Mouse (Mus musculus): ENCODE measurements around the gene Rnf220. TPM values are rescaled to one million over a fixed set of nuclear protein-coding genes. Genes with fewer than 3 reads are reported as not detected.

Gene Rnf220
- total RNA-seq, 2 experiments from 2014 or later = 67.8 to 72.4 TPM

DNA sequence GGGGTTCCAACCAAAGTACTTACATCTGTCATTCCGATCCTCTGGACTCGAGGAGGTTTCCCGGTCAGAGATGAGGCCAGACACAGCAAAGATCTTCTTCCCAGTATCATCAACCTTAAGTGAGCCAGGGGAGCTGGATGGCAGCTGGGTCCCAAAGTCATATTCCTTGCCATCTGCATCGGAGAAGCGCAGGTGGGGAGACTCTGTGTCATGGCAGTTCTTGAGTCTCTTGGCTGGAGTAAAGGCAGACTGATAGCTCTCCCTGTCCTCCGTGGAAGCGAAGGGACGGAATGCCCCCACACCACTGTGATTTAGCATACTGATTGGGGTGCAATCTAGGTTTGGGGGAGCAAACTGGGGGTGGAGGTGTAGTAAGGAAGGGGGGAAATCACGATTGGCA is 7.3 kb downstream of the Rnf220 start:
- no peak for DNase-seq

DNA sequence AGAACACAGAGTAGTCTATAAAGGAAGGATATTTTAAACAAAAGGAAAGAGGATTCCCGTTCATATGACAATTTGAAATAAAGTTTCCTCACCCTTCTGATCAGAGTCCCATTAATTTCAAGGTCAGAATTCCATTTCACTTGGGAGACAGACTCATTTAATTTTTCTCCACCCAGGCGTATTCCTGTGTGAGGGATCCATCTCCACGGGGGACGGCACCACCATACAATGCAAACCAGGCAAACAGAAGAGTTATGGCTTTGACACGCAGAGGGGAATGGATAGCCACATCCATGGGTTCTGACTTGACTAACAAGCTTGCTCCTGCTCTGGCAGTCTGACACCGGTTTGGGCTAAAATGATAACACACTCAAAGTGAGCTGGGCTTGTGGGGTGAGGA is 9.4 kb downstream of the Rnf220 start:
- no peak for DNase-seq

DNA sequence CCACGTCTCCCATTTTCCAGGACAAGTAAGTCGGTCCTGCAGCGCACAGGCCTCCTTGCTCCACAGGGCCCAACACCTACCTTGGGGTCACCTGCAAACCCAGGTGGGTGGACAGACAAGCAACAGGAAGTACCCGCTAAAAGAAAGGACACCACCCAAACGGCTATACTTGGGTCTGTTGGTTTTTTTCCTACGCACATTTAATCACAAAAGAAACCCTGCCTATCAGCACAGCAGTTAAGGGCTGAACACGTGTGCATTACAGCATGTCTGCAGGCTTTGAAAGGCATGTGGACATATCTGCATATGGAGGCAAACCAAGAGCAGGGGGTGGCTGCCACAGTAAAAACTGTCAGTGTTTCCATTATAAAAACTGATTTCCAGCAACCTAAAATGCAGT is 10.7 kb downstream of the Rnf220 start:
- no peak for DNase-seq

DNA sequence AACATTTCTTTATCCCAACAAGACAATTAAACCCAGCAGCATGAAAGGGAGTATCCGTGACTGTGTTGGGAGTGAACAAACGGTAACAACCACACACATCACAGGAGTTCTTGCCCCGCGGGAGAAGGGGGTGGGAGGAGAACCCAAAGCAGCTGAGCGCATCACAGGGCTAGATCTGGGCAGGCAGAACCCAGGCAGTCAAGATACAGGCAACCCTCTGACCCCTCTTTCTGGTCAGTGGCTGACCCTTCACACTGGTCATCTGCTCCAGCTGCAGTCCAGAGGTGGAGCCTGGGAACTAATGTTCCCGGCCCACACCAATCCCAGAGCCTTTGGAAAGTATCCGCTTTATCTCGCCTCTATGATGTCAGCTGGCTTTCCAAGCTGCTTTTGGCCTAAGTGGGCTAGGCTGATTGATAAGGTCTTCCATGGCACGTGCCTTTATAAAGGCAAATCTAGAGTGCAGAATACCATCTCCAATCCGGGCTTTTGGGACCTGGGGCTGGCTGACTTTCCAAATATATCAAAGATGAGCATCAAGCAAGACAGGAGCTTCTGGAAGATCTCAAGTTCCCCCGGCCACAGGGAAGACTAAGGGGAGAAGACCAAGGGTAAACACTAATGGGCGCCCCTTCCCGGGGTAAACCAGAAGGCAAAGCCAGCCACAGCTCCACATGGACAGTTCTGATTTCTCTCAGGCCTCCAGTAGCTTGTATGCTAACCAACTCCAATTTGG is 11.6 kb downstream of the Rnf220 start:
- DNase-seq = no peak

DNA sequence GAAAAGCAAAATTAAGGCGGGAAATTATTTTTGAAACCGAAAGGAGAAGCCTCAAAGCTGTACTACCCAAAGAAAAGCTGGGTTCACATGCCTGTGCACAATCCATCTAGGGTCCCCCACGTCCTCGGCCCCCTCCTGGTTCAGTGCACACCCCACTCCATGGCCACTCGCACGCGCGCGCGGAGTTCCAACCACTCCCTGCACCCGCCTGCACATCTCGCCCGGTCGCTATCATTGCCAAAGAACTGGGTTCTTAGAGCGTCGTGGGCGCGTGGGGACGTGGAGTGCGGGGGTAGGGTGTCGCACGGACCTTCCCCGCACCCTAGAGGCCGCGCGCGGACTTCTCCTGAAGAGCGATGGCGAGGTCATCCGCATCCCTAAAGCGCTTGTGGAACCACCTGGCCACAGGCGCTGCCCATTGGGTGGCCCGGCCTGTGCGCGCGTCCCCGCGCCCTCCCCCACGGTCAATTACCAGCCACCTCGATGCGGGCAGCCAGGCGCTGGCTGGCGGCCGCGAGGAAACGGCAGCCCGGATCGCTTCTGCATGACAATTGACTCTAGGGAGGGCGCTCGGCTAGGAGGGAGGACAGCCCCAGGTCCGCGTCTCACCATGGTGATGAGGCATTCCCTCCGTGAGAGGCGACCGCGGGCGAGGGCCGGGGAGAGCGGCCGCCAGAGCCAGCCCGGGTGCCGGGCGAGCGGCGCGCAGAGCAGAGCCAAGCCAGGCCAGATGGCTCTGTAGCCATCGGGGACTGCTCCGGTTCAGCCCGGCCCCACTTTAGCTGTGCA is 12.4 kb downstream of the Rnf220 start:
- DNase-seq = peak; percentile 64

DNA sequence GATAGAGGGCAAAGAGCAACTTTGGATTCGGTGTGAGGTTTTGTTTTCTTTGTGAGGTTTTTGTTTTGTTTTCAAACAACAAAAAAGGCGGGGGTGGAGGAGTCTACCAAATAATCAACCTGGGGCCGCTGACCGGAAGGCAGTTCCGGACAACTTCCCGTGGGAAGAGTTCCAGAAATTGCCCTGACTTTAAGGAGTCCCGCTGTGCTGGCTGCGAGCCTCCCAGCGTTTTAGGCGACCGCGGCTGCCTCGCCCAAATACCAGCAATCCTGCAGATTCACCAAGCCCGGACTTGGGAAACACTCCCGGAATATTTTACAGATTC is 13.0 kb downstream of the Rnf220 start:
- DNase-seq = peak; percentile 78

DNA sequence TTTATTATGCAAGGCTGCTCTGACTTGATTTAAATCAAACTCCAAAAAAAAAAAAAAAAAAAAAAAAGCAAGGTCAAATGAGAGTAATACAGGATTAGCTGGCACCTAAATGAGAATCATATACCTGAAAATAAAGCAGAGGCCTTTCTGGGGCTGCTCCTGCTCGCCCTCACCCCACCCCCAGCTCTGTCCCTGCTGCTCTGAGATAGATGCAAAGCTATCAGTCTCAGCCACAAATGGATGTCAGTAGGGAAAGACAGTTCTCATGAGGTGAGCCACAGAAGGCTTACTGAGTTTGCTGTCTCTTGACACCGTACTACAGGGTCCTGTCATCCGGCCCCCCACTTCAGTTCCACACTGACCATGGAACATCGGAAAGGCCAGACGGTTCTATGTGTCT is 14.7 kb downstream of the Rnf220 start:
- DNase-seq = no peak

DNA sequence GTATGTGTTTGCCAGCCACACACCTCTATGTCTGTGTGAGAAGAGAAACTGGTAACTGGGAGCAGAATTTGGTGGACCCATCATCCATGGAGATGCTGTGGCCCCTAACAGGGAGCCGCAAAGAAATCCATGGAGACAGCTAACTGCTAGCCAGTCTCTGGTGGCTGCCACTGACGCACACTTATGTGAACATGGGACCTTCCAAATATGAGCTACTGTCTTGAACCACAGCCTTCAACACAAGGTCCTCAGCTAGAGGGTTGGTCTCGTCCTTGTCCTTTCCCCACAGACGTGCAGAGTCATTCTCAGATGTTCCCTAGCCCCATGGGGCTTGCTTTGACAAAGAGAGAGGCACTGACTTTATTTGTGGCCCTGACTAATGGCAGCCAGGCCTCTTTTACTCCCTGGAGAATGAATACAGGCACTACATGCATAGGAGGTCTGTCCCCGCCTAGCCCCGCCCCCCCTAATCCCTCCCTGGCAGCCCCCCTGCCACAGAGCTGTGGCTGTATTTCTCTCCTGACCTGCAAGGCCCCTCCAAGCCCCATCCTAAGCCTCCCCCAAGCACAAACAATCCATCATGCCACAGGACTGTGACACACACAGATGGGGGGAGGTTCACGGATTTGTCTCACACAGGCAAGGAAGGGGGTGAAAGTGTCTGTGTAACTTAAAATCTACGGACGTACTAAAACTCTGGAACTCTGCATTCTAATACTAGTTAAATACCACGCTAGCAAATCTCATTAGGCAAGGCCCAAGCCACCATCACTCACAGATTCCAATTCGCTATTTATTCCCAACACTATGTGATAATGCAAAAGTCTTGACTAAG is 16.0 kb downstream of the Rnf220 start:
- DNase-seq = peak; percentile 28

DNA sequence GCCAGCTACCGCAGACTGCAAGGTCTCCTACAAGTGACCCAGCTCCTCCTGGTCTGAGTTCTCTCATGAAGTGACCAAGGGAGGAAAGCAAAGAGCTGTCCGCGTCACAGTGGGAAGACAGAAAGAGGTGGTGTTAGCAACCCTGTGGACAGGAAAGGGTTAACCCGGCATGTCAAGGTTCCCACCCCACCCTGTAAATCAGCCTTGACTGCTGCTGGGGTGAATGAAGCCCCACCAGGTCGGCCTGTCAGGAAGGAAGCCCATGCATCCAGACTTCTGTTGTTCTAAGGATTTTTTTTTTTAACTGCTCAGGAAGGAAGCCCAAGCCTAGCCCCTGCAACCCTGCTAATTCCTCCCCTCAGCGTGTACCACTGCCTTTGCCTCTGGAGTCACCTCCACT is 16.9 kb downstream of the Rnf220 start:
- peak; percentile 20 for DNase-seq

DNA sequence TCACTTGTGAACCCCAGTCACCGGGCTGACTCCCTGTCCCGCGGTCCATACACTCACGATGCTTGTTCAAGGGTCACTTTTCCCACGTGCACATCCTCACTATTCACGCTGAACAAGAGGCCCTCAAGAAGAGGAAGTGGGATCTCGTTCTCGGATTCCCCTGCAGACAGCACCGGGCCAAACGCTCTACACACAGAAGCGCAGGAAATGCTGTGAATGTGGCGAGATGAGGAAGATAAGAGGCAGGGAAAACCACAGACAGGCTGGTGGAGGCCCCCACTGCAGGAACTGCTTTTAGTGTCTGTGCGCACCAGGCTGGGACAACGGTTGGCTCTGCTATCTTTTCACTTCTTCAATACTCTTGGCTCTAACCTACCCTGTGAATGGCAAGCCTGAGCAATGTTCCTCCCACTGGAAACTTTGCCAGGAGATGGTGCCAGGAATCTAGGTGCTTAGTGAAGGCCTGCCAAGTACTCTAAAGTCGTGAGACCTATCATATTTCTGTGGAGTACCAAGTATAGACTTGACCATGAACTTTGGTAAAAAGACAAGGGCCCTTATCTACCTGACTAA is 18.7 kb downstream of the Rnf220 start:
- DNase-seq = peak; percentile 67

DNA sequence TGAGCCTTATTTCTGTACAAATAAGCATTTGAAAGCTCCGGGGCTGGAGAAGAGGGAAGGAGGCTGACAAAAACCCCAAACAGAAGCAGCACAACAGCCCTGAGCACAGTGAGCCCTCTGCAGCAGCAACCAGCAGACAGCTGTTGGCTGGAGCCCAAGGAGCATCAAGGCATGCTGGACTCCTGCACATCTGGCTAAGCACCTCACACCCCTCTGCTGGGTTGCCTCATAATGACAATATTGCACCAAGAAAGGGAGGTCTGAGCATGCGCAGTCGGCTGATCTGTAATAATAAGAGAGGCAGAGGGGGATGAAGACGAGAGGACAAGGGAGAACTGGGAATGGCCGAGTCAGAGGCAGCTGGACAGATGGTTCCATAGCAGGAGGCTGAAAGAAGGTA is 19.5 kb downstream of the Rnf220 start:
- no peak for DNase-seq

DNA sequence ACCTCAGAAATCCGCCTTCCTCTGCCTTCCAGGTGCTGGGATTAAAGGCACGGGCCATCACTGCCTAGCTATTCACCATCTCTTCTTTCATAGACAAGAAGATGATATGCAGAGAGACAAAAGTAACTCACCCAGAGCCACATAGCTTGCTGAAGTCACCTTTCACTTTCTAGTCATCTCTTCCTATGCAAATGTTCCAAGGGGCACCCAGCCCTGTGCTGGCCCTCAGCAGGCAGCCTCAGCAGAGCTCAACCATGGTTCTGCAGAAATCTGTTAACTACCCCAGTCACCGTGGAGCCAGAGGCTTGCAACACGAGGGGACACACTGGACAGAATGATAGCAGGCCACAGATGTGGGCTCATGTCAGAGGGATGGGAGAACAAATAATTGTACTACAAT is 20.1 kb downstream of the Rnf220 start:
- no peak for DNase-seq

DNA sequence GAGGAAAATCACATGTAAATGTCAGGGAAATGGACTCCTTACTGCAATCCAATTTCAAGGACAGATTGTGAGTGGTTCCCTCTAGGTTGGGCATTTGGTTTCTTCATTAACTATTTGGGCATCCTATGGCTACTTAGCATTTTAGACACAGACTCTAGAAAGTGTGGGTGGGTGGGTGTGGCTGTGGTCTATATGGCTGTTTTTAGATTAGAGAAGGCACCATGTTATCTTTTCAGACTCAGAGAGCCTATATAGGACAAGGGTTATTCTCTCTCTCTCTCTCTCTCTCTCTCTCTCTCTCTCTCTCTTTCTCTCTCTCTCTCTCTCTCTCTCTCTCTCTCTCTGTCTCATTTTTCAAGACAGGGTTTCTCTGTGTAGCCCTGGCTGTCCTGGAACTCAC is 20.5 kb downstream of the Rnf220 start:
- DNase-seq = no peak

DNA sequence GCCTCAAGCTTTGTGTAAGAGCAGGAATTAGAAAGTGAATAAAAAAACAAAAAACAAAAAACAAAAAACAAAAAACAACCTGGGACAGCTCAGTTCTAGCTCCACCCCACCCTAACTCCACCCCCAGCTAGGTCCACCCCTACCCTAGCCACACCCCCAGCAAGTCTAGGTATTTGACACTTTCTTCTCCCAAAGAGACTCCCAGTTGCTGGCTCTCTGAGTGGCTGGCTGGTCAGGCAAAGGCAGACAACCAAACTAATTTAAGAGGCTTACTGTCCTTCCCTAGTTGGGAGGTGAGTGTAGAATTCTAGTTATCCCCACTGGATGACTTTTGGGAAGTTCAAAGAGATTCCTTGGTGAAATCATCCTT is 22.9 kb downstream of the Rnf220 start:
- no peak for DNase-seq

DNA sequence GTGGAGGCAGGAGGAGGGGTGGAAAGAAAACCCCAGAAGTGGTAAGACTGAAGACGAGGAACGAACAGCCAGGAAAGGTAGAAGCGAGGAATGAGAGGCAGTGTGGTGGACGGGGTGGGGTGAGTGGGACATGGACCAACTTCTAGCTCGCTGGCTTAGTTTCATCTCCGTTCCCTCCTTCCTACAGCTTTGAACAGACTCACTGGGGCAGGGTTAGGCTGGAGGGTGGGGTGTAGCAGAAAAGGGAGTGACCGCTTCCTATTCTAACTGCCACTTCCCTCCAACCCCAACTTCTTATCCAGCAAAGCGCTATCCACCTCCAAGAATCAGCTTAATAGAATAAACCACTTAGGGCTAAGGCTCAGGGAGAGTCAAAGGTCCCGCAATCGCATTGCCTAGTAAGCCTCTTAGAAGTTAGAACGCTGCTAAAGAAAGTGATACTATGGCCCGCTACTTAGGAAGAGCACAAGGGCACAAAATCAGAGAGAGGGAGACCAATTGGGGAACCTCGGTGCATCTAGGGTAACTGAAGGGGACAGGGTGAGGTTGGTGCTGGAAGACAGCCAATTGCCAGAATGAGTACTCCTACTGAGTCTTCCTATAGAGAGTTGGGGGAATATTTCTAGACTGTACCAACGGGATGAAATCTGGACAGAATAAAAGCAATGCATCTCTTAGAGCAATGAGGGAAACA is 23.4 kb downstream of the Rnf220 start:
- no peak for DNase-seq

DNA sequence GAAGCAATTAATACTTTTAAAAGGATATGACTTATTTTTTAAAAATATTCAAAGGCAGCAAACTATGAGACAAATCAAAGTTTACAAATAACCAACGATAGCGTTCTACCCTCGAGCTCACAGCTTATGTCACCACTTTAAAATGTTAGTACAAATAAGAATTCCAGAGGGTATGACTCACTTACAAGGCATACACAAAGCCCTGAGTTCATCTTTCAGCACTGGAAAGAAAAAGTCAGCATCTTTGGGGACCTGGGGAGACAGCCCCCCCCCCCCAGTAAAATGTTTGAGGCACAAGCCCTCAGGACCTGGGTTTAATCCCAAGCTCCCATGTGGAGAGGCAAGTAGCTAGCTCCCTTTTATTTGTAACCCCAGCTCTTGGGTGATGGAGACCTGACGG is 27.4 kb downstream of the Rnf220 start:
- no peak for DNase-seq

DNA sequence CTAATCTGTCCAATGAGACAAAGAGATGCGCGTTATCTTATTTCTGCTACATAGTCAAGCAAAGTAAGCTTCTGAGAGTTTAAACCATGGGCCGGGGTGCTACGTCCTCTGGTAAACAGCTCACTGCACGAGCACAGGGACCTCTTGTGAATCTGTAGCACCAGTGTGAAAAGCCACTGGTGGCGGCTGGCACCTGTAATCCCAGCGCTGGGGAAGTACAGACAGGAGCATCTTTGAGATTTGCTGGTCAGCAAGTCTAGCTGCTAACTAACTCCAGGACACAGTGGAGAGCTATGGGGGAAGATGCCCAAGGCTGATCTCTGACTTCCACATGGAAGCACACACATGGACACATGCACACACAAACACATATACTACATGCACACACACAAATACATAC is 28.9 kb downstream of the Rnf220 start:
- DNase-seq = no peak

DNA sequence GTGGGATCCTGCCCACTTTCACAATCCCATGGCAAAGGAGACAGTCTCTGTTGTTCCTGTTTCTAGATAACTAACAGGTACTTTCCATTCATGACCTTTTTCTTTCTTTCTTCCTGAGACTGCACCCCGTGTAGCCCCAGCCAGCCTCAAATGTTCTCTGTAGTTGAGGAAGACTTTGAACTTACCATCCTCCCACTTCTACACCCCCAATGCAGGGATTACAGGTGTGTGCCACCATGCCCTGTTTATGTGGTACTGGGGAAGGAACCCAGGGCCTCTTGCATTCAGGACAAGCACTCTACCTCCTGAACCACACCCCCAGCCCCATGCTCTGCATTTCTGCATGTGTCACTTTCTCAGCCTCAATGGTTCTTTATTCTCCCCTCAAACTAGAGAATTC is 47.7 kb downstream of the Rnf220 start:
- DNase-seq = no peak

DNA sequence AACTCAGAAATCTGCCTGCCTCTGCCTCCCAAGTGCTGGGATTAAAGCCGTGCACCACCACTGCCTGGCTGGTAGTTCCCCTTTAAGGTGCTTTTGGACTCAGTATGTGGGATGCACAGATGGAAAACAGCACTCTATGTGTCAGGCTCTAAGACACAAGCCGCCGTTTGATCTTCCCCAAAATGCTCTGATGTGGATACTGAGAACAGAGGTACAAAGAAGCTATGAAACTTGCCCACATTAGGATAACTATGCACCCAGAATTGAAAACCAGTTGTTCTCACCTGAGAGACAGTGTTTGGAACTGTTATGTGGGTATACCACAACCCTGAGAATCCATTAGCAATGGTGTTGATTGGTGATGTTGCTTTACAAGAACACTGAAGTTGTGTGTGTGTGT is 48.9 kb downstream of the Rnf220 start:
- no peak for DNase-seq

DNA sequence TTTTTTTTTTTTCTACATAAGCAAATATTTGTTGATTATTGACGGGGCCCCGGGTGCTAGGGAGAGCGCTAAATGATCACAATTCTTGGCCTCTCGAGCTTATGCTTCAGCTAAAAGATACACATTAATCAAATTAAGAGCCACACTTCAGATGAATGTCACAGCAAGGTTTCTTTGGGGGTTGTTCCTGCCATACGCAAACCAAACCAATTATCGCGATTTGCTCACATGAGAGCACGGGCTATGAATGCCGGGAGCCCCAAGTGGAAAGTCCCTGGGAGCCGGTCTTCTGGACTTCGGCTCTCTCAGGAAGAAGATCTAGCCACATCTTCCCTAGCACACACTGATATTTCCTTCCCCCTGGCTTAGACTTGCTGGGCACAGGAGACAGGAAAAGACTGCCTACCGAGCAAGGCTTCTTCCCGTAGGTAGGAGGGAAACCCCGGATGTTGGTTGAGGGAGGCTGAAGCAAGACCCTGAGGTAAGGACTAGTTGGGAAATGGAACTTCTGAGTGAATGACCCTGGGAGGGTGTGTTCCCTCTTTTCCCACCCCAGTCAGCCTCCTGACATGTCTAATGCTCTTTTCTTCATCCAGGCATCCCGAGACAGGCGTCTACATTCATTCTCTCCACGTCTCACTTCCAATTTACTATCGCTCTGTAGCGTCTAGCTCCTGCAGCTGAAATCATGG is 51.2 kb downstream of the Rnf220 start:
- no peak for DNase-seq

DNA sequence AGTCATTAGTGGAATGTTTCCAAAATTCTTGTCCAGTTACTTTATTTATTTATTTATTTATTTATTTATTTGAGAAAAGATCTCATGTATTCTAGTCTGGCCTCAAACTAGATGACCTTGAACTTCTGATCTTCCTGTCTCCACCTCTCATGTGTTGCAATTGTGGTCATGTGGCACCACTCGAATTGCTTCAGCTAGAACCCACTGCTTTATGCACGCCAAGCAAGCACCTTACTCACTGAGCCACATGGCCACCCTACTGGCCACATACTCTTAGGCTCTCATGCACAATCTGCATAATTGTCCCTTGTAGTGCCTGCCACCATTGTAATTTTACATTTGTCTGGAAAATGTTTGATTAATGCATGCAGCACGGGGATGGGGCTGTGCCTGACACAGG is 57.9 kb downstream of the Rnf220 start:
- DNase-seq = no peak

DNA sequence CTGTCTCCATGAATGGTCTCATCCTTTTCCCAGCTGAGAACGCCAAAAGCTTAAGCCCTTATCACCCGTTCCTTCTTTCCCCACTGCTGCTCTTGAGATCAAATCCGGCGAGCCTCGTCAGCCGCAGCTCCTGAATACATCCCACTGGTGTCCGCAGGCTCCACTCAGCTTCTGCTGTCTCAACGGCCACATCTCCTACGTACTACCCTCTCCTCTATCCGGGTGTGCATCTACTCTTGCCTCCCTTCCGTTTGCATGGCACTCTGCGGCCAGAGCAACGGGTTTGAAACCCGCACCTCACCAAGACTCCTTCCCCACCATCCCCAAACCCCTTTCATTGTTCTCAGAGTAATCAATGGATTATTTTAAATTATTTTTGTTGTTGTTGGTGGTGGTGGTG is 58.8 kb downstream of the Rnf220 start:
- DNase-seq = no peak
